Mouse (Mus musculus) retina, postnatal 1 day (tissue): Measurements from ENCODE around the gene Pdrg1.

Experiments
- DNase-seq: peaks from one replicate; pipeline ENCODE4 v3.0.0-alpha.2; 2012

Gene Pdrg1

DNA sequence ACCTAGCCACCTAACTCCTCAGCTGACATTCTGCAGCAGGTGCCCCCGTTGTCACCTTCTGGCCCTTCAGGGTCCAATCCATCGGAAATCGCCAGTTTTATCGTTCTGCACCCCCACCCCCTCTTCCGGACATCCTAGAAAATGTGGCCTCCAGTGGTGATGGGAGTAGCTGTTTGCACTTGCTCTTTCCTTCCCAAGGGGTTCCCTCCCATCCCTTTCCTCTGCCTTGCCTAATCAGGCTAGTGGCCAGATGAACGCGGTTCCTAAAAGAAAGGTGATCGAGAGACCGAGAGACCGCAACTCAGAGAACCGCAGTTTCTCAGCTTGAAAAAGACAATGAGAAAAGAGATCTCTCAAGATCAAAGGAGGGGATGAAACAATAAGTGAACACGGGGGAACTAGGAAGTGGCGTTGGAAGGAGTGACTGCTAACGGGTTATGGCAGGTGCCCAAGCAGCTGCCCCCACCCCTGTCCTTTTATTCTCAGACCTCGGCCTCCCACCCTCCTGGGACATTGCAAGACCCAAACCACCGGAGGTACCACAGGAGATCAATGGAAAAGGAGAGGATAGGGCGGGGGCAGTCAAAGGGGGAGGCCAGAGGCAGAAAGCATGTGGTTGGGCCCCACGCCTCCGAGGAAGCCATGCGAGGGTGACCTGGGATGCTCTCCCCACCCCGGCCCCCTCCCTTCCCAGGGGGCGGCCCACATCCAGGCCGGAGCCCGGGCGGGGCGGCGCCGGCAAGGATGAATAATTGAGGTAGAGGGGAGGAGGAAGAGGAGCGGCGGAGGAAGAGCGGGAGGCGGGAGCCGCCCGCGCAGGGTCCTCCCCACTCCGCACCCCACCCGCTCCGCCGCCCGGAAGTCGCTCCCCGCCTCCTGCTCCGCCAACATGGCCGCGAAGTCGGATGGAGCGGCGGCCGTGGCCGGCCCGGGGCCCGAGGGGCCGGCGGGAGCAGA, 16.2 kb upstream of the Pdrg1 start, which contains the start of gene Xkr7:
Xkr7 (plus strand) TSS at position 727 of the 957 bp plus-strand sequence.
- DNase-seq, result peak; percentile 68

DNA sequence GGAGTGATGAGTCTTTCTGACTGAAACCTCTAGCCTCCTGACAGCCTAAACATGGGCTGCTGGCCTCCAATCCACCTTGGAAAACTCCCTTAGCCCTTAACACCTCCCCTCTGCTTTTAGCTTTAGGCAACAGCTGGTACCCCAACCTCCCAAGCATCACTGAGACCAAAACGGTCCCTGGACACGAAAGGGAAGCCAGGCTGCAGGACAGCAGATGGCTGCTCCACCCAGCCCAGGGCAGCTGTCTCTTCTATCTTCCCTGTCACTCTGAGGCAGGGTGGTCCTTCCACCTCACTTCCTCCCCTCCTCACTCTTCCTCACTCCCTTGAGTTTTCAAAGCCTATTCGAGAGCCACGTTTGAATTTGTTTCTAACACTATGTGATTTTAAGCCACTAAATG, 15.2 kb upstream of the Pdrg1 start:
- peak; percentile 57 for DNase-seq

DNA sequence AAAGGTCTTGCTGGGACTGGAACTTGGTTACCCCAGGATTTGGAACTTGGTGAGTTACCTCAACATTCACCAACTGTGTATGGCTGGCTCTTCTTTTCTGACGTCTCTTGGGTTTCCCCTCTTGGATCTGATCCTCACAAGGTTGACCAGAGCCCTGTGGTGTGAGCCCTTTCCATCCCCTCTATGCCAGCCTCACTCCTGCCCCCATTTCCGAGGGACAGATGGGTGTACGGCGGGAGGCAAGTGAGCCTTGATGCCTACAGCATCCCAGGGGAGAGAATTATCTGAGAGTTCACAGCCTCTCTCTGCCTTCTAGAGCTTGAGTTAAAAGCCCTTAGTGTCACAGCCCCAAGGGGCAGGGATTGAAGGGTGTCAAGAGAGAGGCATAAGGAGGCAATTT, 12.3 kb upstream of the Pdrg1 start:
- DNase-seq, result no peak

DNA sequence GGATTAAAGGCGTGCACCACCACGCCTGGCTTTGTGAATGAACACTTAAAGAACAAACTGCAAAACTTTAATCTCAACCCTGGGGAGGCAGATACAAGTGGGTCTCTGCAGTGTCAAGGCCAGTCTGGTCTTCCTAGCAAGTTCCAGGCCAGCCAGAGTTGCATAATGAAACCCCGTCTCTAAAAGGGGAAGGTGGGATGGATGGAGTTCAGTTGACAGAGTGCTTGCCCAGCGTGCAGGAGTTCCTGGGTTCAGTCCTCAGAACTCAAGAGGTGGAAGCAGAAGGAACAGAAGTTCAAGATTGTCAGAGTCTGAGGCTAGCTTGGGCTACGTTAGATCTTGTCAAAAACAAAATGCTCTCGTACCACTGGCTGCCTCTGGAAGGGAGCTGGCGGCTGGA, 10.8 kb upstream of the Pdrg1 start:
- DNase-seq, result no peak

DNA sequence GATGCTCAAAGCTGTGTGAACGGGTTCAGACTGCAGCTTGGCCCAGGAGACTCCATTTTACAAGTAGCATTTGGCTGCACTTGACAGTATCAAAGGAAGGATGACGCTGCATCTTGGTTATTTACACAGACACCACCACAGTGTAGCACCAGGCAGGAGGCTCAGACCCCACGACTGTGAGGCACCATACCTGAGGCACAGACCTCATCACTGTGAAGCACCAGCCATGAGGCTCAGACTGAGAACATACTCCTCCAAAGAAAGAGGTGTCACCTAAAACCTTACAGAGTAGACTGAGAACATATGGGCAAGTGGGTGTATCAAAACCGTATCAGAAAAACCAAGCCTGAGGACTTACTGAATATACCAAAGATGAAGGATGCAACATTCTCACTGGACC, 7.6 kb upstream of the Pdrg1 start:
- DNase-seq, result no peak

- DNase-seq, result no peak
Measured at GRCm38 (mm10) chr2:153021163-153021562, 5.9 kb upstream of the Pdrg1 start.

- DNase-seq, result no peak
Measured at GRCm38 (mm10) chr2:153019355-153019754, 4.1 kb upstream of the Pdrg1 start.

- DNase-seq, result no peak
Measured at GRCm38 (mm10) chr2:153016786-153017185, 1.6 kb upstream of the Pdrg1 start.

GRCm38 (mm10) chr2:153015804-153016203, 577 bp upstream of the Pdrg1 start:
- peak; percentile 42 for DNase-seq

- DNase-seq, result no peak
Measured at GRCm38 (mm10) chr2:153013724-153014515, 1.3 kb downstream of the Pdrg1 start.

DNA sequence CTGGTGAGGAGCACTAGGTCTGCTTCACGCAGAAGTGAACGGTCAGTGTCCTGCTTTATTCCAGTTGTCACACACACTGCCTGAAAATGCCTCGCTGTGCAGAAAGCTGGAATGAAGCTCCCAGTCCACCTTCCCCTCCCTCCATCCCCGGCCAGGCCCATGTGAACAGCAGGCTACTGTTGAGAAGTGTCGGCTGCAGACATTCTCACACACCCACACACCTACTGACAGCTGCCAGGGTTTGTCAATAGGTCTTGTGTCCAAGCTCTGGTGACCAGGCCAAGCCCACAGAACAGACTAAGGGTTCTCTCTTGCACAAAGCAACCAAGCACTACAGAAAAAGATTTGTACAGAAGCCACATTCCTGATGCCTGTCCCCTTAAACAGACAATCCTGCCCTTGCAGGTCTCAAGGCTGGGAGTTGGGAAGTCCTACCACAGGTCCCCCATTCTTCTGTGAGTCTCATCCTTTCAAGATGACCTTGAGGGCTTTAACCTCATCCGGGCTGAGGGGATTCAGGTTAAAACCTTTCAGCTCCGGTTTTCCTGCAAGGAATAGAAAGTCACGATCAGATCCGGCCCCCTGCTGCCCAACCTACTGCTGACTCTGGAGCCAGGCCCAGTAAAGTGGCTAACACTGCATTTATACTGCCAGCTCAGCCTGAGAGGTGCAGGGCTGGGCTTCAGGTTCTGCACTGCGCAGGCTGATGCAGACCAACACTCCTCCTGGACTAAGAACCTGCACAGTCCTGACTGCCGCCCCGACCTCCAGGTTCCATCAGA, 5.8 kb downstream of the Pdrg1 start:
- DNase-seq, result no peak

DNA sequence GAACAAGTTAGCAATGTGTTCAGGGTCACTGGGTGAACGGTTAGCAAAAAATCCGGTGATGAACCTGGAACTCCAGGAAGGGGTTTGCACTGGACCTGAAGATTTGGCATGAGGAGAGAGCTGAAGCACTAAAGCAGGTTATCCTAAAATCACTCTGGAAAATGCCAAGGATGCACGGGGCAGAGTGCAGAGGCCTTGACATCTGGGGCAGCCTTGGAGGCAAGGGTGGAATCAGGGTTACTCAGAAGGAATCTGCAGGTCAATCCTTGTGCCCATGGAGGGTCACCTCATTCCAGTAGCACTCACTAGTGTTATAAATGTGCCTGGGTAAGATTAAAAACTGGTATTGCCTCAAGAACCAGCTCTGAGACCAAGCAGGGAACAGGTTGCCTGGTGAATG, 9.2 kb downstream of the Pdrg1 start:
- no peak for DNase-seq

- DNase-seq, result no peak
Measured at GRCm38 (mm10) chr2:153003681-153004338, 11.4 kb downstream of the Pdrg1 start.

DNA sequence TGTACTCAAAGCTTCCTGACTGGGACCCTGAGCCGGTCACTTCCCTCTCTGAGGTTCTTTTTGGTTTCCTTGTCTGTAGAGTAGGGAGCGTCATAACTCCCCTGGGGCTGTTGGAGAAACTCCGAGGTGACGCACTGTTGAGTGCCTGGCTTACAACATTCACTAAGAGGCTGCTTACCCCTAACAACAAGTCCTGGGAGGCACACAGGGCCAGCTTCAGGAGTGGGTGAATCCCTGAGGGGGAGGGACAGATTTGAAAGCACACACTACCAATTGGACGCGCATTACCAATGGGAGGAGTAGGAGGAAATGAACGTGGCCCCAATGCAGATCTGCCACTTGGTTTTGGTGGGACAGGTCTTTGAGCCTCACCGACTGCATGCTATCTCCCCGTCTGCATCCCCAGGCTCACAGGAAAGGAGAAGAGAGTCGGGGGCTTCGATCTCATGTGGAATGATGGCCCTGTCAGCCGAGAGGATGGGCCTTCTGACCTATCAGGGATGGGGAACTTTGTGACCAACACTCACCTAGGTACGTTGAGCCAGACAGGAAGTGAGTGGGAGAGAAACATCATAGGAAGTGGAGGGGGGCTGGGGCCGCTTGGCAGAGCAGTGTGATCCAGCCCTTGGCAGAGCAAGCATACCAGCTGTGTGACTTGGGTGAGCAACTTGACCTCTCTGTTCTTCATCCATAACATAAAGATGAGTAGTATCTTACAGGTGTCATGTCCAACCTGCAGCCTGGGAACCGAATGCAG, 12.6 kb downstream of the Pdrg1 start:
- no peak for DNase-seq

- no peak for DNase-seq
Measured at GRCm38 (mm10) chr2:152997046-152997445, 18.2 kb downstream of the Pdrg1 start.

DNA sequence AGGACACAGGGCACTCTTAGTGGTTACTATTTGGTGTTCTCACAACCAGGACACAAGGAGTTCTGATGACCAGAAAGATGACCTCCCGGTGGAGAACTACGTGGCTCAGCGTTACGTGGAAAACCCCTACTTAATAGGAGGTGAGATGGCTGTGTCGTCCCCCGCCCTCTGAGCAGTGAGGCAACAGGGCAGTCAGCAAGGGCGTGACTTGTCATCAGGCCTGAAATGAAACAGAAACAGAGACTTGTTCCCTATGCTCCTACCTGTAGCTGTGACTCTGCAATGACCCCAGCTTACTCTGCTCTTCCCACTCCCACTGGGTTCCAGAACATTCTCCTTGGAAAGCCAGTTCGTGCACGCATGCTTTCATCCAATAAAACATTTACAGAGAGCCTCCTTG, 23.7 kb downstream of the Pdrg1 start:
- DNase-seq, result no peak

- DNase-seq, result peak; percentile 74
Measured at GRCm38 (mm10) chr2:152985582-152985981, 29.6 kb downstream of the Pdrg1 start.

DNA sequence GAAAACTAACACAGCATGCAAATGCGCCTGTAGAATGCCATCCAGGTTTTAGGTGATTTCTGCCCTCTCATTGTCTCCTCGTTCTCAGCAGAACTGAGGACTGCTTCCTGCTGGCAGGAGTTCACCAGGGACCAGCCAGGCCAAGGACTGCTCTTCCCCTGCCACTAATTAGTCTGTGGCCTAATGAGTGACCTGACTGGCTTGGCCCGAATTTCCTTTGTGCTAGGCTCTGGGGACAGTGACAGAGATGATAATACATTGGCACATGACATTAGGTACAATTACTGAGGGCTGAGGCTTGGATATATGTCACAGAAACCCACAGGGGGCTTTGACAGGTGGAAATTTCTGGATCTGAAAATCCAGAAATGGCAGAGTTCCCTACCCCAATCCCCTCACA, 38.2 kb downstream of the Pdrg1 start:
- peak; percentile 53 for DNase-seq

DNA sequence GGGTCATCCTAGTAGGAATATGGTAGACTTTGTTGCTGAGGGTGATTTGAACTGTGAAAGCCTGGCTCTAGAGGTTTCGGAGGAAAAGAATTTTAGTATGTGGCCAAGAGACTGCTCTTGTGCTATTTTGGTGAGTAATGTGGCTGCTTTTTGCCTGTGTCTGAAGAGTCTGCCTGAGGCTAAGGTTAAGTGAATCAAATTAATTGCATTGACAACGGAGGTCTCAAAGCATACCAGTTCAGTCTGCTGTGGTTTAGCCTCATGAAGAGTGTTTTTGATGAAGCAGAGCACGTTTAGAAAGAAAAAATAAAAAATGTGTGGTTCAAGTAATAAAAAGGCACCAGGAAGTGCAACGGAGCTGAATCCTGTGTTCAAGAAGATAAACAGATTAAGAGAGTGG, 49.7 kb downstream of the Pdrg1 start:
- DNase-seq, result peak; percentile 43

- peak; percentile 93 for DNase-seq
Measured at GRCm38 (mm10) chr2:152962091-152962793, 53.0 kb downstream of the Pdrg1 start, which contains the start of gene Ttll9. Gene Ttll9 (plus strand): TSS chr2:152962485.
